In the genomic region with DNA sequence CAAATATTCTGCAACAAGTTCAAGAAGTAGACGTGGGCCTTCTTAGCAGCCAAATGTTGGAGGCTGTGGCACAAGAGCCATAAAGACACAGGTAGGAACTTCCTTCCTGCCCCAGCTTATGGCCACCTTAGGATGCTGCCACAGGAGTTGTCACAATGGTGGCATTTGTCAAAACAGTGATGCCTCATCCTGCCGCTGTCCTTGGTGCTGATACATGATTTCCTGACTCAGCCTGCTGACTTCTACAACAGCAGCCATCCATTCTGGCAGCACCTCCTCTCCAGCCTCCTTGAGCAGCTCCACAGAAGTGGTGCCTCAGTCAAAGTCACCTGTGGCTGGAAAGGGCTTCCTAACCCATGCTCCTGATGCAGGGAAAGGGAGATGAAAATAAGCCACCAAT, we compare ENCODE assay signal across 15 mouse cellular contexts. TPM values are rescaled to one million over a fixed set of nuclear protein-coding genes. Genes with fewer than 3 reads are reported as not detected.
DNase-seq lines count a peak whose midpoint lies in the region; TF ChIP-seq lines count a peak whose summit lies in the region.
"Had no signal": no experiment of that assay in that cellular context is flagged by ENCODE, and none has a peak within 500 bp of the region (broad histone marks: within the 10 kb centered on the region; RNA-seq: fewer than 3 reads in every experiment).

No protein-coding gene starts in this region.

- peak; percentile 38 for DNase-seq in embryo, embryonic 10 days (ENCODE audit: low spot score)
- DNase-seq in embryo, embryonic 9.5 days (ENCODE audit: extremely low spot score): no peak
- DNase-seq in 3T3-L1 (ENCODE audit: low read depth, low spot score): peak; percentile 32
- peak; percentile 11 for DNase-seq in NIH3T3 (ENCODE audit: low read depth)
- DNase-seq in mesoderm, embryonic 11.5 days (ENCODE audit: low read depth, low spot score): peak; percentile 11
- DNase-seq in cerebellum, postnatal 10 days: no peak
- DNase-seq in T-cell, adult 2 months (ENCODE audit: low spot score): no peak
- DNase-seq in gastrocnemius, adult 2 months: no peak
- DNase-seq: cerebellum, postnatal 14 days; liver, embryonic 13.5 days; lung, postnatal 36 days had no signal

- TF ChIP-seq CTCF in gastrocnemius, adult 2 months (IDR thresholded peaks at IDR 0.05): no peak

- H3K27ac ChIP-seq in gastrocnemius, adult 2 months: no peak overlapping the region
- H3K27ac ChIP-seq: hindbrain, embryonic 15.5 days; kidney, embryonic 15.5 days; liver, embryonic 13.5 days had no signal

- intact Hi-C loops in gastrocnemius, adult 2 months (cut with DNase I): no loop called here

- H3K4me3 ChIP-seq in gastrocnemius, adult 2 months: no peak overlapping the region
- H3K4me3 ChIP-seq: hindbrain, embryonic 15.5 days; kidney, embryonic 15.5 days; liver, embryonic 13.5 days had no signal

RNA-seq across cellular contexts. Expression of gene Zfp454, which starts 5.0 kb away (rescaled TPM):
- total RNA-seq in gastrocnemius, adult 2 months (2021): 1 to 10 TPM; 1.9 to 3.2 TPM
- total RNA-seq: neutrophil, adult 5-6 weeks had no signal

RNA-seq across cellular contexts. Expression of gene Zfp2, which starts 23.5 kb away (rescaled TPM):
- 1 to 10 TPM; 4.4 to 5.5 TPM for total RNA-seq in gastrocnemius, adult 2 months (2021)

RNA-seq across cellular contexts. Expression of gene Zfp354b, which starts 39.0 kb away (rescaled TPM):
- 1 to 10 TPM; 1.9 to 2.4 TPM for total RNA-seq in gastrocnemius, adult 2 months (2021)

RNA-seq across cellular contexts. Expression of gene Grm6, which starts 42.0 kb away (rescaled TPM):
- not detected for total RNA-seq in gastrocnemius, adult 2 months (2021)
- total RNA-seq: layer of hippocampus, adult 8-10 months had no signal

RNA-seq across cellular contexts. Expression of gene Zfp879, which starts 51.1 kb away (rescaled TPM):
- 1 to 10 TPM; 1.6 to 2.6 TPM for total RNA-seq in gastrocnemius, adult 2 months (2021)
- total RNA-seq: neutrophil, adult 5-6 weeks had no signal

Comparison
In these comparisons a context has a peak if more than half of its experiments do, and no peak if none do; other contexts are left out.
1. DNase-seq: peak in embryo, embryonic 10 days (single experiment), 3T3-L1 (single experiment), NIH3T3 (single experiment) and mesoderm, embryonic 11.5 days (single experiment); none in embryo, embryonic 9.5 days (single experiment), cerebellum, postnatal 10 days (0 of 2), T-cell, adult 2 months (single experiment) and gastrocnemius, adult 2 months (single experiment).